Mouse (Mus musculus) ES-E14 (cell line): ENCODE results near the gene Zcchc8.

Experiments
- CHD2 ChIP-seq: IDR thresholded peaks from 2 replicates; pipeline ENCODE4 v1.6.1; 2014; ENCODE audit warnings: mild to moderate bottlenecking, low read depth, low read length, inconsistent platforms
- MAFK ChIP-seq: IDR thresholded peaks from 2 replicates; pipeline ENCODE4 v1.6.1; 2014; ENCODE audit warnings: mild to moderate bottlenecking, low read depth, low read length, inconsistent platforms; ENCODE audit not compliant: insufficient read depth
- ZC3H11A ChIP-seq: IDR thresholded peaks from 2 replicates; pipeline ENCODE4 v1.6.1; 2012; ENCODE audit warnings: low read depth, mild to moderate bottlenecking, inconsistent platforms, low read length, borderline replicate concordance
- ZNF384 ChIP-seq: IDR thresholded peaks from 2 replicates; pipeline ENCODE4 v1.6.1; 2012; ENCODE audit warnings: low read depth, low read length, inconsistent platforms

- TF ChIP-seq CHD2, result no peak
- no peak for TF ChIP-seq ZC3H11A
- TF ChIP-seq MAFK, result no peak
- TF ChIP-seq ZNF384, result no peak
Observed at GRCm38 (mm10) chr5:123744358-123744757, 23.5 kb upstream of the Zcchc8 start.
